Mouse (Mus musculus): ENCODE data around the gene Aire. TPM values are rescaled to one million over a fixed set of nuclear protein-coding genes. Genes with fewer than 3 reads are reported as not detected.

Gene Aire
- polyA plus RNA-seq, 1 experiment from 2014 or later: 0.25 TPM

- WGBS: 88% methylated on average over 11 of the region's 11 CpGs
- Histone ChIP-seq H3K4me3 (no peak overlapping the region), H3K27me3 (replicated peaks; ENCODE audit: low read depth, poor library complexity, severe bottlenecking) (peaks cover 21% of the 10 kb centered on the region), H3K36me3 (replicated peaks) (0 out of 2 replicates have a peak, but pooled peaks cover 3% of the 10 kb centered on the region), H3K4me1 (peaks cover 5% of the 10 kb centered on the region), H3K27ac (replicated peaks) (no peak overlapping the region), H3K9me3 (no peaks in the 10 kb centered on the region)
- DNase-seq (ENCODE audit: low spot score): no peak
These were observed 31.6 kb upstream of the Aire start for GRCm38 (mm10) chr10:78074977-78075376.

- Histone ChIP-seq H3K4me3 (no peak overlapping the region), H3K4me1 (peaks cover 10% of the 10 kb centered on the region), H3K36me3 (replicated peaks) (0 out of 2 replicates have a peak, but pooled peaks cover 3% of the 10 kb centered on the region), H3K27me3 (replicated peaks; ENCODE audit: low read depth, poor library complexity, severe bottlenecking) (peaks cover 25% of the 10 kb centered on the region), H3K27ac (replicated peaks) (no peak overlapping the region), H3K9me3 (no peaks in the 10 kb centered on the region)
- DNase-seq (ENCODE audit: low spot score): no peak
- WGBS: 77% methylated on average over 4 of the region's 4 CpGs
These were observed 30.7 kb upstream of the Aire start for GRCm38 (mm10) chr10:78074151-78074550.

- Histone ChIP-seq H3K9me3 (no peaks in the 10 kb centered on the region), H3K27ac (replicated peaks) (peak within 1 kb of the TSS; percentile 81), H3K27me3 (replicated peaks; ENCODE audit: low read depth, poor library complexity, severe bottlenecking) (peaks cover 48% of the 10 kb centered on the region), H3K4me1 (peaks cover 22% of the 10 kb centered on the region), H3K36me3 (replicated peaks) (no peaks in the 10 kb centered on the region), H3K4me3 (peak within 1 kb of the TSS; percentile 70)
- WGBS: under 1% methylated on average over 66 of the region's 66 CpGs
- peak; percentile 88 for DNase-seq (ENCODE audit: low spot score)
These were observed 25.9 kb upstream of the Aire start, which contains the start of gene Icosl for GRCm38 (mm10) chr10:78069101-78070011. TSS of gene Icosl (plus strand) at chr10:78069302.

GRCm38 (mm10) chr10:78068541-78068940 is 25.1 kb upstream of the Aire start:
- Histone ChIP-seq H3K27ac (replicated peaks) (no peak overlapping the region; the same call in 1 of the 2 replicates), H3K4me3 (peak overlapping the region; percentile 70), H3K27me3 (replicated peaks; ENCODE audit: low read depth, poor library complexity, severe bottlenecking) (peaks cover 48% of the 10 kb centered on the region), H3K9me3 (no peaks in the 10 kb centered on the region), H3K36me3 (replicated peaks) (no peaks in the 10 kb centered on the region), H3K4me1 (peaks cover 22% of the 10 kb centered on the region)
- 29% methylated on average over 11 of the region's 11 CpGs for WGBS
- no peak for DNase-seq (ENCODE audit: low spot score)

GRCm38 (mm10) chr10:78067226-78067625 is 23.8 kb upstream of the Aire start:
- Histone ChIP-seq H3K36me3 (replicated peaks) (no peaks in the 10 kb centered on the region), H3K27ac (replicated peaks) (no peak overlapping the region)

GRCm38 (mm10) chr10:78063122-78063521 is 19.7 kb upstream of the Aire start:
- no peak for DNase-seq (ENCODE audit: low spot score)
- no peaks in the 10 kb centered on the region for H3K36me3 ChIP-seq (replicated peaks)
- peaks cover 14% of the 10 kb centered on the region for H3K27me3 ChIP-seq (replicated peaks; ENCODE audit: low read depth, poor library complexity, severe bottlenecking)
- no peak overlapping the region for H3K4me3 ChIP-seq
- peaks cover 3% of the 10 kb centered on the region; the same call in 1 of the 2 replicates for H3K4me1 ChIP-seq
- 89% methylated on average over 9 of the region's 9 CpGs for WGBS
- H3K27ac ChIP-seq (replicated peaks): no peak overlapping the region
- no peaks in the 10 kb centered on the region for H3K9me3 ChIP-seq

More at GRCm38 (mm10) chr10:78067226-78067625, 23.8 kb upstream of the Aire start:
- WGBS: 43% methylated on average over 4 of the region's 4 CpGs
- Histone ChIP-seq H3K4me3 (no peak overlapping the region), H3K9me3 (no peaks in the 10 kb centered on the region), H3K4me1 (peaks cover 22% of the 10 kb centered on the region), H3K27me3 (replicated peaks; ENCODE audit: low read depth, poor library complexity, severe bottlenecking) (peaks cover 48% of the 10 kb centered on the region)
- peak; percentile 39 for DNase-seq (ENCODE audit: low spot score)

- Histone ChIP-seq H3K4me1 (peaks cover 8% of the 10 kb centered on the region), H3K36me3 (replicated peaks) (no peaks in the 10 kb centered on the region), H3K9me3 (no peaks in the 10 kb centered on the region), H3K27me3 (replicated peaks; ENCODE audit: low read depth, poor library complexity, severe bottlenecking) (no peaks in the 10 kb centered on the region), H3K4me3 (no peak overlapping the region), H3K27ac (replicated peaks) (no peak overlapping the region)
- 89% methylated on average over 8 of the region's 8 CpGs for WGBS
- no peak for DNase-seq (ENCODE audit: low spot score)
These were observed 13.6 kb upstream of the Aire start for GRCm38 (mm10) chr10:78057056-78057455.

- no peak for DNase-seq (ENCODE audit: low spot score)
- 72% methylated on average over 19 of the region's 19 CpGs for WGBS
- no peaks in the 10 kb centered on the region for H3K27me3 ChIP-seq (replicated peaks; ENCODE audit: low read depth, poor library complexity, severe bottlenecking)
- no peaks in the 10 kb centered on the region for H3K9me3 ChIP-seq
- H3K27ac ChIP-seq (replicated peaks): no peak overlapping the region
- H3K4me1 ChIP-seq: peaks cover 8% of the 10 kb centered on the region
- H3K4me3 ChIP-seq: no peak overlapping the region
- H3K36me3 ChIP-seq (replicated peaks): no peaks in the 10 kb centered on the region
These were observed 11.5 kb upstream of the Aire start for GRCm38 (mm10) chr10:78054633-78055565.

- H3K27ac ChIP-seq (replicated peaks): no peak overlapping the region
- no peaks in the 10 kb centered on the region for H3K9me3 ChIP-seq
- WGBS: 58% methylated on average over 11 of the region's 11 CpGs
- no peak for DNase-seq (ENCODE audit: low spot score)
- no peaks in the 10 kb centered on the region for H3K4me1 ChIP-seq
- 0 out of 2 replicates have a peak, but pooled peaks cover 5% of the 10 kb centered on the region for H3K27me3 ChIP-seq (replicated peaks; ENCODE audit: low read depth, poor library complexity, severe bottlenecking)
- no peak overlapping the region for H3K4me3 ChIP-seq
- H3K36me3 ChIP-seq (replicated peaks): no peaks in the 10 kb centered on the region
These were observed 6.2 kb upstream of the Aire start for GRCm38 (mm10) chr10:78049519-78050035.

GRCm38 (mm10) chr10:78048061-78048730 is 4.8 kb upstream of the Aire start:
- DNase-seq (ENCODE audit: low spot score): no peak
- Histone ChIP-seq H3K9me3 (no peaks in the 10 kb centered on the region), H3K27ac (replicated peaks) (no peak overlapping the region), H3K36me3 (replicated peaks) (no peaks in the 10 kb centered on the region), H3K4me1 (peaks cover 7% of the 10 kb centered on the region), H3K27me3 (replicated peaks; ENCODE audit: low read depth, poor library complexity, severe bottlenecking) (peaks cover 19% of the 10 kb centered on the region; the same call in 1 of the 2 replicates), H3K4me3 (no peak overlapping the region)
- WGBS: 81% methylated on average over 10 of the region's 10 CpGs

GRCm38 (mm10) chr10:78046388-78046787 is 3.0 kb upstream of the Aire start:
- DNase-seq (ENCODE audit: low spot score): no peak
- no peak overlapping the region for H3K4me3 ChIP-seq
- WGBS: 83% methylated on average over 4 of the region's 4 CpGs
- no peaks in the 10 kb centered on the region for H3K9me3 ChIP-seq
- no peak overlapping the region for H3K27ac ChIP-seq (replicated peaks)
- H3K4me1 ChIP-seq: peaks cover 24% of the 10 kb centered on the region
- H3K36me3 ChIP-seq (replicated peaks): no peaks in the 10 kb centered on the region
- peaks cover 33% of the 10 kb centered on the region for H3K27me3 ChIP-seq (replicated peaks; ENCODE audit: low read depth, poor library complexity, severe bottlenecking)

Measured in embryonic facial prominence, embryonic 10.5 days (tissue).